Mouse (Mus musculus) right cerebral cortex, adult 2 months (tissue): ENCODE measurements at regions not wholly inside any gene's neighbourhood (a gene's known extent, or its start where the extent isn't known, plus 50 kb on each side); places are given as distances from the start of the nearest gene placed in this dataset.
"Not testable (repeated sequence)": the region's sequence is repeated elsewhere in the genome, so short reads cannot be mapped to it uniquely, and the experiment has no call there.

Experiments
- DNase-seq, 2 experiments: peaks; one replicate each; pipeline ENCODE4 v3.0.0; 2021 to 2022; ENCODE audit warnings: low spot score in 2 of 2

- no peak for DNase-seq
These were observed 250.8 kb downstream of the Rab38 start for GRCm38 (mm10) chr7:88680849-88681248.

- not testable (repeated sequence) for DNase-seq
These were observed 291.0 kb downstream of the Rab38 start for GRCm38 (mm10) chr7:88721031-88721430.

- DNase-seq: no peak
These were observed 304.4 kb downstream of the Rab38 start for GRCm38 (mm10) chr7:88734506-88734905.

GRCm38 (mm10) chr7:88735768-88736167, 305.7 kb downstream of the Rab38 start:
- no peak for DNase-seq

GRCm38 (mm10) chr7:88777371-88777770, 347.3 kb downstream of the Rab38 start:
- no peak for DNase-seq

GRCm38 (mm10) chr7:88782906-88783305, 352.8 kb downstream of the Rab38 start:
- DNase-seq: no peak

- no peak for DNase-seq
These were observed 378.1 kb downstream of the Rab38 start for GRCm38 (mm10) chr7:88808175-88808574.

GRCm38 (mm10) chr7:88810170-88810569, 380.1 kb downstream of the Rab38 start:
- DNase-seq: no peak

GRCm38 (mm10) chr7:88820204-88820603, 390.1 kb downstream of the Rab38 start:
- no peak for DNase-seq

- DNase-seq: no peak
These were observed 396.4 kb downstream of the Rab38 start for GRCm38 (mm10) chr7:88826498-88826897.

GRCm38 (mm10) chr7:88847946-88848524, 418.0 kb downstream of the Rab38 start:
- DNase-seq: peak in 1 of 2 experiments; percentile 9
